Mouse (Mus musculus): ENCODE data around the gene Dnah10.

DNA sequence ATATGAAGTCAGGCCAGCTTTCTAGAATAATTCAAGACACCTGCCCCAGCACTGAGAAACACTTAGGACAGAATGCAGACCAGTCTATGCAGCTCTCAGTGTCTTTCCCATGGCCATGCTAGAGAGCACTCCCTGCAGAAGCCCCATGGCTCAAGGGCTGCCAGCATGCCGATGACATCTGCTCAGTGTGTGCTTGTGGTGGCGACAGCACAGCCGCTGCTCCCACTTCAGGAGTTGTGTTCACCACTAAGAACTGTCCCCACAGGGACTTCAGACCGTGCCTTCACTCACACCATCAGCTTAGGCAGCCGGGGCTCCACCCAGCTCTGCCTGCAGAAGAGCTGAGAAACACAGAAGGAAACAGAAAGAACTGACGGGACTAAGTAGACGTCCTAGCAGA, 115.3 kb downstream of the Dnah10 start:
- TF ChIP-seq POLR2A (IDR thresholded peaks at IDR 0.05; ENCODE audit: extremely low read depth, insufficient read depth, low read length) (no peak), CTCF (IDR thresholded peaks at IDR 0.05; ENCODE audit: extremely low read depth, insufficient read depth, low read length) (no peak)

All from cortical plate, adult 2 months (tissue).